Mouse (Mus musculus) heart, embryonic 11.5 days (tissue): ENCODE data around the gene Dnttip1. TPM values are rescaled to one million over a fixed set of nuclear protein-coding genes. Genes with fewer than 3 reads are reported as not detected.

Experiments
- ATAC-seq: fragments of 200-750 bp; cut with Nextera tagmentation; replicated peaks from 2 replicates; pipeline ENCODE4 v1.8.0; 2017; ENCODE audit warnings: moderate library complexity; ENCODE audit not compliant: insufficient number of reproducible peaks, low FRiP score, low TSS enrichment
- H3K27ac ChIP-seq: fragments of 300-500 bp; sonication (generic); 2 replicates; pipeline ENCODE4 v1.5.1; 2014; ENCODE audit warnings: mild to moderate bottlenecking, low read depth, low read length
- H3K27me3 ChIP-seq: fragments of 300-500 bp; sonication (generic); 2 replicates; pipeline ENCODE4 v1.6.1; 2014; ENCODE audit warnings: mild to moderate bottlenecking, low read length, mixed read lengths; ENCODE audit not compliant: control insufficient read depth, insufficient read depth
- H3K36me3 ChIP-seq: fragments of 300-500 bp; sonication (generic); 2 replicates; pipeline ENCODE4 v1.6.1; 2014; ENCODE audit warnings: mild to moderate bottlenecking, low read length, moderate library complexity, mixed read lengths; ENCODE audit not compliant: control insufficient read depth, insufficient read depth
- H3K4me1 ChIP-seq: fragments of 300-500 bp; sonication (generic); 2 replicates; pipeline ENCODE4 v1.6.1; 2014; ENCODE audit warnings: low read length; ENCODE audit not compliant: control insufficient read depth, insufficient read depth
- H3K4me2 ChIP-seq: fragments of 300-500 bp; sonication (generic); 2 replicates; pipeline ENCODE4 v1.6.1; 2014; ENCODE audit warnings: mild to moderate bottlenecking, moderate library complexity
- H3K4me3 ChIP-seq: fragments of 300-500 bp; sonication (generic); 2 replicates; pipeline ENCODE4 v1.5.1; 2014; ENCODE audit warnings: low read depth, low read length
- H3K9ac ChIP-seq: fragments of 300-500 bp; sonication (generic); 2 replicates; pipeline ENCODE4 v1.6.1; 2014; ENCODE audit warnings: mild to moderate bottlenecking, low read depth, low read length, moderate library complexity
- H3K9me3 ChIP-seq: fragments of 300-500 bp; sonication (generic); replicated peaks from 2 replicates; pipeline ENCODE4 v1.6.1; 2016; ENCODE audit warnings: low read length; ENCODE audit not compliant: control insufficient read depth
- WGBS: fragments of 180-500 bp; shearing (Covaris S2); extraction: QIAGEN DNeasy Blood & Tissue Kit; methylation state at CpG from one replicate; pipeline ENCODE4 v1.1.7; 2014; ENCODE audit not compliant: insufficient replicate concordance; 5-methylcytosine and 5-hydroxymethylcytosine counted together
- polyA plus RNA-seq: library from polyadenylated mRNA; unstranded; fragments of >200 nt; fragmentation: Nextera tagmentation; extraction: Ambion mirVana; gene quantifications from 2 replicates; pipeline ENCODE4 v1.2.1, GENCODE M21; 2014

Gene Dnttip1
- polyA plus RNA-seq, 1 experiment from 2014 or later = 57.3 TPM

DNA sequence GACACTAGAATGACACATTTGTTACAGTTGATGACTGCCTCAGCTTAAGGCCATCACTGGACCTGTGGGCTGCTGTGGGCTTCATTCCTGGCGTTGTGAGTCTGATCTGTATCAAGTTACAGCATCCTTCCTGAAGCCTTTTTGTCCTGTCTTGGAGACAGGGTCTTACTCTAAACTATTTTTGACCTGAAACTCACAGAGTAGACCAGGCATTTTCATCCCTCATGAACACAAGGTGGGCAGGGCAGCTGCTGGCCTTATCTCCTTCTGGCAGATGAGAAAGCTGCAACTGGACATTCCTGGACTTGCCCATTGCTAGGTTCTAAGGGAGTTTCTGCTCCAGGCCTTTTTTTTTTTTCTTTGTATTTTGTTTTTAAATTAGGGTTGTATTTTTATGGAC lies 12.9 kb downstream of the Dnttip1 start:
- H3K27ac ChIP-seq = no peak overlapping the region; the same call in 1 of the 2 replicates
- H3K36me3 ChIP-seq = peaks cover 55% of the 10 kb centered on the region
- H3K9me3 ChIP-seq = no peaks in the 10 kb centered on the region
- no peak overlapping the region for H3K9ac ChIP-seq
- peak; percentile 61 for ATAC-seq
- peaks cover 10% of the 10 kb centered on the region for H3K4me1 ChIP-seq
- 58% methylated on average over 1 of the region's 1 CpGs for WGBS
- no peaks in the 10 kb centered on the region for H3K27me3 ChIP-seq
- no peak overlapping the region for H3K4me3 ChIP-seq
- H3K4me2 ChIP-seq = no peak overlapping the region

DNA sequence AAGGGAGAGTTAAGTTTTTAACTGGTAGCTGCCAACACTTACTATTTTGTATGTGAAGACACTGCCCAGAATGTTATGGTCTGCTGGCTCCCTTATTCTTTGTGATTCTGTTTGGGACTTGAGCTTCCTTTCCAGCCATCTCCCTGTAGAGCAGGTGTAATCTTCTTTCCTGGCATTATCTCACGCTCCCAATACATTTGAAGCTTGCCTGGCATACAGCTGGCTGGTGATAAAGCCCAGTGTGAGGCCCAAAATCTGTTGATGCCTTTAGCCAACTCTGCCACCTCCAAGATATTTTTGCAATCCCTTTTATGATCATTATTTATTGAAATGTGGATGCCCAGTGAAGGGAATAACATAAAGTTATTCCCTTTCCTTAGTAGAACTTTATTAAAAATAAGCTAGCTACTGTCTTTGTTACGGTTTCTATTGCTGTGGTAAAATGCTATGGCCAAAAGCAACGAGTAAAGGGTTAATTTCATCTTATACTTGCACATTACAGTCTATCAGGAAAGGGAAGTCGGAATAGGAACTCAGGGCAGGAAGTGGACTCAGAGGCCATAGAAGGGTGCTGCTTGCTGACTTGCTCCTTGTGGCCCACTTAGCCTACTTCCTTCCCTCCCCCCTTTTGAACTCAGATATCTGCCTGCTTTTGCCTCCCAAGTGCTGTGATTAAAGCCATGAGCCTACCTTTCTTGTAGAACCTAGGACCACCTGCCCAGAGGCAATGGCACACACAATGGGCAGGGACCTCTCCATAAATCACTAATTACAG lies 14.5 kb downstream of the Dnttip1 start:
- H3K27me3 ChIP-seq = no peaks in the 10 kb centered on the region
- no peak overlapping the region for H3K4me3 ChIP-seq
- no peak for ATAC-seq
- 78% methylated on average over 4 of the region's 4 CpGs for WGBS
- peaks cover 6% of the 10 kb centered on the region for H3K4me1 ChIP-seq
- H3K36me3 ChIP-seq = peaks cover 52% of the 10 kb centered on the region
- no peaks in the 10 kb centered on the region for H3K9me3 ChIP-seq
- H3K4me2 ChIP-seq = no peak overlapping the region
- H3K27ac ChIP-seq = no peak overlapping the region
- no peak overlapping the region for H3K9ac ChIP-seq

DNA sequence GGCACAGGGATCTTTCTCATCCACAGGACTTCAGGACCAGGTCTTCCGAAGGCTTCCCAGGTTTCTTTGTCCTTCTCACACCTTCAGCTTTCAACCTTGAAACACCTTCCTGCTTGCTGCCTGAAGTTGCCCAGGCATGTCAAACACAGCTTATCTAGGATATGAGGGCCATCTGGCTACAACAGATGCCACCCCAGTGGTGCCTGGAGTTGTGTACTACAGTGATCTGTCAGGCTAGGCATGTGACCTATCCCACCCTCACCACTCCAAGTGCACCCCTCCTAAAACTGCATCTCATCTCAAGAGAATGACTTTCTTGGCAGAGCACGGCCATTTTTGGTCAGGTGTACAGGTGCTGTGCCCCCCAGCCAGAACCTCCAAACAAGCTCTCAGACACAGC lies 15.7 kb downstream of the Dnttip1 start:
- H3K36me3 ChIP-seq = peaks cover 47% of the 10 kb centered on the region
- WGBS = 82% methylated on average over 2 of the region's 2 CpGs

DNA sequence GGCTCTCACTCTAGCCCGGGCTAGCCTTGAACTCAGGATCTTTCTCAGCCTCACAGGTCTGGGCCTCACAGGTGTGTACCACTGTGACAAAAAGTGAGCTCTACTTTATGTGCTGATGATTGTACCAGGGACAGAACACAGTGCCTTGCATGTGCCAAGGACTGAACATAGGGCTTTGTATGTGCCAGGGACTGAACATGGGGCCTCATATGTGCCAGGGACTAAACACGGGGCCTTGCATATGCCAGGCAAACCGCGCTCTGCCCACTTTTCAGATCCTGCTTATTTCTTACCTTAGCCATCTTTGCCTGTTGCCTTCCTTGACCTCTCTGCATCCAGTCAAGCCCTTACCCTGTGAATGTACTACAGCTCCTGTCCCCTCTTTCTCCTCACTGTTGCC lies 16.2 kb downstream of the Dnttip1 start:
- no peak overlapping the region for H3K4me3 ChIP-seq
- H3K4me1 ChIP-seq = no peaks in the 10 kb centered on the region
- ATAC-seq = no peak
- H3K27ac ChIP-seq = no peak overlapping the region
- no peaks in the 10 kb centered on the region for H3K9me3 ChIP-seq
- no peaks in the 10 kb centered on the region for H3K27me3 ChIP-seq
- no peak overlapping the region for H3K9ac ChIP-seq
- H3K4me2 ChIP-seq = no peak overlapping the region
- WGBS = 95% methylated on average over 4 of the region's 4 CpGs
- H3K36me3 ChIP-seq = peaks cover 45% of the 10 kb centered on the region

More for the DNA sequence above, 15.7 kb downstream of the Dnttip1 start:
- Histone ChIP-seq H3K4me1 (no peaks in the 10 kb centered on the region), H3K4me3 (no peak overlapping the region), H3K27ac (no peak overlapping the region), H3K4me2 (no peak overlapping the region), H3K9me3 (no peaks in the 10 kb centered on the region), H3K27me3 (no peaks in the 10 kb centered on the region), H3K9ac (no peak overlapping the region)
- ATAC-seq = peak; percentile 50; the same call in 1 of the 2 replicates

DNA sequence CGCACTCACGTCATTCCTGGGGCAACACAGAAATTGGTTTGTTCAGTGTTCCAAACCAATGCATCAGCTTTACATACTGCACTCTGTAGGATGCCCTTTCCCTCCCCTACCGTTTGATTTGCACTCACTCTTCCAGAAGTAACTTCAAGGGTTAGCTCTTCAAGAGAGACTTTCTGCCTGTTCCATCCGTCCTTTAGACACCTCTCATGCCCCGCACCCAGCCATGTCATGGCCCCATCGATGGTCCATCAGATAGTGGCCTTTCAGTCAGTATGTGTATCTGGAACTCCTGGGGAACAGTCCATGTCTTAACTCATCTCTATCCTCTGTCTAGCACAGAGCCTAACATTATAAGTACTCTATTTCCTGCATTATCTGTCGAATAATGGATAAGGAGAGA lies 16.8 kb downstream of the Dnttip1 start:
- H3K9ac ChIP-seq = no peak overlapping the region
- WGBS = 84% methylated on average over 7 of the region's 7 CpGs
- H3K9me3 ChIP-seq = no peaks in the 10 kb centered on the region
- no peak overlapping the region for H3K4me3 ChIP-seq
- peaks cover 49% of the 10 kb centered on the region for H3K36me3 ChIP-seq
- H3K4me2 ChIP-seq = no peak overlapping the region
- no peaks in the 10 kb centered on the region for H3K4me1 ChIP-seq
- ATAC-seq = no peak
- H3K27ac ChIP-seq = no peak overlapping the region
- no peaks in the 10 kb centered on the region for H3K27me3 ChIP-seq

DNA sequence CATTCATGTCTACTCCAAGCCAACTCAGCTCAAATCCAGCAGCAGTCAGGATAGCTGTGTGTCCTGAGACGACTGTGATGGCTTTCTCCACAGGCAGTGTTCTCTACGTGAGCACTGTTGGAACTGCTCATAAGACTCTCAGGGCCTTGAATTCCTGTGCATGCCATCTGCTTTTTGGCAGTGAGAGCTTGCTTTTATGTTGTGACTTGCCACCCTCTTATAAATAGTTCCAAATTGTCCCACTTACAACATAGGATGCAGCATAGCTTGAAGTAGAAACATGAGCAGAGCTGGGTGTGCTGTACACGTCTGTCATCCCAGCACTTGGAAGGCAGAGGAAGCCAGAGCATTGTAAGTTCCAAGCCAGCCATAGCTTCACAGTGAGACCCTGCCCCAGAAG lies 20.1 kb downstream of the Dnttip1 start:
- Histone ChIP-seq H3K9ac (no peak overlapping the region), H3K4me1 (peaks cover 7% of the 10 kb centered on the region; the same call in 1 of the 2 replicates), H3K36me3 (peaks cover 38% of the 10 kb centered on the region), H3K27me3 (no peaks in the 10 kb centered on the region), H3K4me3 (no peak overlapping the region), H3K4me2 (no peak overlapping the region), H3K9me3 (no peaks in the 10 kb centered on the region), H3K27ac (no peak overlapping the region)
- WGBS = 70% methylated on average over 3 of the region's 3 CpGs
- no peak for ATAC-seq

DNA sequence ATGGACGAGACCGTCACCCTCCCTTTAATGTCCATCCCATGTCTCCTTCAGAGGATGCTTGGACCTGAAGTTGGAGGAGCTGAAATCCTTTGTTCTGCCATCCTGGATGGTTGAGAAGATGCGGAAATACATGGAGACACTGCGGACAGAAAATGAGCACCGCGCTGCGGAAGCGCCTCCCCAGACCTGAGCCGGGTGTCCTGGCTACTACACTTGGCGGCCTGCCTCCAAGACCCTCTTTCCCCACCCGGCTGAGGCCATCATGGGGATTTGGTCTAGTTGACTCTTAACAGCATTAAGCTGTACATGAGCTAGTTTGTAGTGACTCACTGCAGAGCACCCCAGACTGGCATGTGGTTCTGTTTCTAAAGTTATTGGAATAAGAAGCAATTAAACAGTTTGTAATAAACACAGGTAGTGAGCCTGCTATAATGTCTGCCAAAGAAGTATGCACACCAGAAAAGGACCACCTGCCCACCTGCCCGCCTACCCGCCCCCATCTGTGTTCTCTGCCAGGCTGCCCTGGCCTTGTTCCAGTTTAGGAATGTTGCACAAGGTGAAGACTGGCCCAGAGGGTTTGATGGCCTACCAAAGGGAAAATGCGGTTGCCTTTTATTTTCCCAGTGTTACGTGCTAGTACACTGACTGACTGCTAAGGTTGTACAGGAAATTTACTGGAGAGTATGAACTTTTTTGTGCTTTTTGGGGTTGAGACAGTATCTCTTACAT lies 22.2 kb downstream of the Dnttip1 start:
- H3K9me3 ChIP-seq = no peaks in the 10 kb centered on the region
- WGBS = 93% methylated on average over 15 of the region's 15 CpGs
- H3K4me1 ChIP-seq = peaks cover 20% of the 10 kb centered on the region
- peak overlapping the region; percentile 24; the same call in 1 of the 2 replicates for H3K27ac ChIP-seq
- no peaks in the 10 kb centered on the region for H3K27me3 ChIP-seq
- peaks cover 35% of the 10 kb centered on the region for H3K36me3 ChIP-seq
- no peak overlapping the region for H3K4me3 ChIP-seq
- no peak overlapping the region for H3K9ac ChIP-seq
- H3K4me2 ChIP-seq = no peak overlapping the region
- ATAC-seq = no peak

GRCm38 (mm10) chr2:164769258-164770037 lies 23.7 kb downstream of the Dnttip1 start, which contains the start of gene Ube2c:
Gene Ube2c, plus strand, starts transcription at chr2:164769898.
- Histone ChIP-seq H3K36me3 (peaks cover 29% of the 10 kb centered on the region), H3K27ac (peak within 1 kb of the TSS; percentile 77), H3K9ac (peak within 1 kb of the TSS; percentile 86), H3K4me3 (peak within 1 kb of the TSS; percentile 75), H3K4me1 (peaks cover 20% of the 10 kb centered on the region), H3K4me2 (peak within 1 kb of the TSS; percentile 78), H3K27me3 (no peaks in the 10 kb centered on the region), H3K9me3 (no peaks in the 10 kb centered on the region)
- ATAC-seq = peak; percentile 99
- WGBS = under 1% methylated on average over 52 of the region's 53 CpGs
